Mouse (Mus musculus) inflammation-experienced regulatory T-cells, adult 6 months (primary cell): ENCODE measurements around the gene Aifm2. TPM values are rescaled to one million over a fixed set of nuclear protein-coding genes. Genes with fewer than 3 reads are reported as not detected.

Experiments used
- ATAC-seq: one replicate; pipeline ENCODE4 v1.8.0; 2017
- polyA plus RNA-seq, 3 experiments: library from polyadenylated mRNA; unstranded; fragments of 100-300 nt; shearing (Covaris generic); gene quantifications; one replicate each; pipeline ENCODE4 v1.2.1; 2017

Gene Aifm2
- 1 to 10 TPM; 2.7 to 4.1 (median 3.5) TPM for polyA plus RNA-seq

DNA sequence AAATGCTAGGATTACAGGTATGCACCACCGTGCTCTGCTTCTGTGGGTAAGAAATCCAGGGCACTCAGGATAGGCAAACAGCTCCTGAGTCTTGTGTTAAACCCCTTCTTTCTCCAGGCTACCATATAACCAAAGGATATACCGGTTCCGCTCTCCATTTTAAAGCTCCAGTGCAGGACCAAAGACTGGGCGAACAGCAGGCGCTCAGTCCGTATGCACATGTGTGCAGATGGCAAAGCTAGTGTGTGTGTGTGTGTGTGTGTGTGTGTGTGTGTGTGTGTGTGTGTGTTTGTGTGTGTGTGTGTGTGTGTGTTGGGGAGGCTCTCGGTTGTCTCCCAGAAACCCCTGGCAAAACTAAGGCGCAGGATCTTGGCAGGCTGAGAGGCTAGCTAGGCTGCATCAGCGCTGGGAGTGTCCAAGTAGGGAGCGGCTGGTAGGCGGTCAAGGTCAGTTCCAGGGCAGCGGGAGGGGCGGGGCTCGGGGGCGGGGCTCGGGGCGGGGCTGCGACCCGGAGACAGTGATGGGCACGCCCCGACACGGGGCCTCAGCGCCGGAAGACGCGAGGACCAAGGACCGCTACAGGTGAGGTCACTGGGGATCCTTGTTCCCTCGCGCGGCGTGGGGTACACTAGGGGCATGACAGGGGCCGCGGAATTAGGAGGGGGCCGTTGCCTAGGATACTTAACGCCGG lies at the start of gene Aifm2:
TSS of gene Aifm2 (plus strand) at position 493 of the 691 bp plus-strand sequence.
- no peak for ATAC-seq

DNA sequence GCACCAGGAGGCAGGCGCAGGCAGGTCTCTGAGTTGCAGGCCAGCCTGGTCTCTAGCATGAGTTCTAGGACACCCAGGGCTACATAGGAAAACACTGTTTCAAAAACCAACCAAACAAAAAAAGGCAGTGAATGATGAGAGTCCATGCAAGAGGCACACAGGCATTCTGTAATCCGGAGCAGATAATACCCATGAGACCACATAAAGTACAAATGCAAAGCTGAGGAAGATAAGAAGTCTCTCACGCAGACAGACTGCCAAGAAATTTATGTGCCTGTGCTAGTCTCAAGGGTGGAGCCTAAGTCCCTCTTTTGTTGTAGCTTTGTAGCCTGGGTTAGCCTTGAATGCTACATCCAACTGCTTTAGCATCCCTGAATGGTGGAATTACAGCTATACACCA lies 49.4 kb upstream of the Aifm2 start:
- ATAC-seq: no peak

DNA sequence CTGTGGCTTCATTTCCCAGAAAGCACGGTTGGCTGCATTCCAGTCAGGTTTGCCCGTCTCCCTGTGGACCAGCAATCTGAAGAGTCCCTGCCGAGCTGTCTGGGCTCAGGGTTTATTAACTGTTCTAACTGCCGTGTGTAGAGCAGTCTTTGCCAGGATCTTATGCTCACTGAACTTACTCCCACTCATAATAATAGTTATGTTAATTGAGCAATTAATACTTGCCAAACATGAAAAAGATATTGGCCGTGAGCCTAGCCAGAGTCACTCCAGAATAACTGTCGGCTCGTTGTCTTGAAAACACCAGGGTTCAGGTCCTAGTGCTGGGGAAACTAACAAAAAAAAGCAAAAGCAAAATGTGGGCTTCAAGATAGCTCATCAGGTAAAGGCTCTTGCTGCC lies 45.8 kb upstream of the Aifm2 start:
- ATAC-seq: no peak

DNA sequence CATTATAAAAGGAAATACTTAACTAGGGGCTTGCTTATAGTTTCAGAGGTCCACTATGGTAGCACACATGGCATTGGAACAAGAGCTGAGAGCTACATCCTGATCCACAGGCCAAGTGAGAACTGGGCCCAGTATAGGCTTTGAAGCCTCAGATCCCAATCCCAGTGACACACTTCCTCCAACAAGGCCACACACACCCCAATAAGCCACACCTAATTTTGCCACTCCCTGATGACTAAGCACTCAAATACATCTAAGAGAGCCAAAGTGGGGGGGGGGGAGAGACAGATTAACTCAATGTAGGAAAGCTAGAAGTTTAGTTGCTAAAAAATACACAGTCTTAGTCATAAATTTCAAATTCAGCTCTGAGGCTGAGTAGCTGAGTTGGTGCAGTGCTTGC lies 45.2 kb upstream of the Aifm2 start:
- no peak for ATAC-seq

DNA sequence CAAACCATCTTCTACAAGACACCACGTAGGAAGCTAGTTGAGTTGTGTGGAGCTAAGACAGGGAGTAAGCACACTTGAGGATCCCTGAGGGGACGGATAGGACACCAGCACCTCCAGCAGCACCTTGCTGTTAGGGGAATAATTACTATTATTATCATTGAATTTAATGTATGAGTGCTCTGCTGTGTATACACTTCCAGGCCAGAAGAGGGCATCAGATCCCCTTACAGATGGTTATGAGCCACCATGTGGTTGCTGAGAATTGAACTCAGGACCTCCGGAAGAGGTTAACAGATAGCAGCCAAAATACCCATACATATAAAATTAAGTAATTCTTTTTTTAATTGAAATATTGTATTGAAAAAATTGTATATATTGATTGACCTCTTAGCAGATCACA lies 44.3 kb upstream of the Aifm2 start:
- ATAC-seq: no peak

DNA sequence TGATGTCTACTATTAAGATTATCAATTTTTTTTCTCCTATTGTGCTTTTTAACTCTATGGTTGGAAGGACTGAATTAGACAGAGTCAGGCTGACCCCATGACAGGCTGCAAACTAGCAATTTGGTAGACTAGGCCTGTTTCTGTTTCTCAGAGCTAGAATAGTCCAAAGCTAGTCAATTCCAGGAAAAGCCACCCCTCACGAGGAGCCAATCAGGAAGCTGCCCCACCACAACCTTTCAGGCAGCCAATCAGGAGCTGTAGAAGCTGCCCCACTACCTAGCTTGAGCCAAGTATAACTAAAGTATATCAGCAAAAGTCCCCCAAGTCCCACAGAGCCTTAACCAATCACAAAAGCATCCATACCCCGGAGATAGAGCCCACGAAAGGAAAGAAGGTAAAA lies 39.1 kb upstream of the Aifm2 start:
- ATAC-seq: no peak

DNA sequence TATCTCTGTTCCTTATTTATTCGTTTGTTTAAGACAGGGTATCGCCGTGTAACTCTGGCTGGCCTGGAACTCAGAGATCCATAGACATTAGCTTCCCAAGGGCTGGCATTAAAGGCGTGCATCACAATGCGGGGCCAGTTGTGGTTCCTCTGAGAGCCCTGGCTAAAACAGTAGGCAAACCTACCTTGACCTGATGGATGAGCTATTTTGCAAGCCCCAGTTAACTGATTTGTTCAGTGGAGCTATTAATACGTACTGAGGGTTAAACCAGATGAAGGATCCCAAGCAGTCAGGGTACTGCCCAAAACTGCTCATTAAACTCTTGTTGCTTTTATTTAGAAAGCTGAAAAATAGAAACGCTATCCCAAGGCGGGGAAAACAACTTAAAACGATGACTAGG lies 35.5 kb upstream of the Aifm2 start:
- ATAC-seq: no peak

DNA sequence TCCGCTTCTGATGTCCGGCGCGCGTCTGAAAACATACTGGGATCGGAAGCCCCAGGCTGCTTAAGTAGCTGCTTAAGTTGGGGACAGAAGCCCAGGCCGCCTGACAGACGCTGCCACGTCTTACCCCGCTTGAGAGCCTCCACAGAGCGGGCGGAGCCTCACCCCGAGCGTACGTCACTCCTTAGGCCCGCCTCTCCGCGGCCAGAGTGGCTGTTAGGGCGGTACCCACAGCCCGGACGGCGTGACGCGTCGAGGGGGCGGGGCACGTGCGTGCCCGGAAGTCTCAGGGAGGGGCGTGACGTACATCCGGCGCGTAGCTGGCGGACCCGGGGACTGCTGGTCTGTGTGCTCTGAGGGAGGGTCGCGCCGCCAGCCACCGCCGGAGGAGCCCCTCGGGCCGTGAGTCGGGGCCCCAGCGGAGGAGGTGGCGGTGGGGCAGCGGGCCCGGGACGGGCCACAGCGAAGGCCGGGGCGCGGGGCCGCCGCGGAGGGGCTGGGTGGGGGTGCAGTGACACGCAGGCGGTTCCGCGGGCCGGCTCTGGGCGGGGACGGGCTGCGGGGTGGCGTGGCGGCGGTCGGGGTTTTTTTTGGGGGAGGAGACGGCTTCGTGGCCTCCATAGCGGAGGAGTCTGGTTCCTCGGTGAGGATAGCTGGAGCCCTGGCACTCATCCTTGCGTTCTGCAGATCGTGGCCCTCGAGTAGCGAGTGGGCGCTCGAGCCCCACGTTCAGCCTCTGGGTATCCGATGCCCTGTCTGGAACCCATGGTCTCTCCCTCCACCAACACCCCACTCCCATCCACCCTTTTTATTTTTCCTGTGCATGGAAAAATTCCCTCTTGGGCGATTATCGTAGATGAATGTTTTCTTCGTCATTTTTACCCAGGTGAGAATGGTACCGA lies 34.8 kb upstream of the Aifm2 start, which contains the start of gene Sar1a:
TSS of gene Sar1a (plus strand) at position 285 of the 899 bp plus-strand sequence.
- peak; percentile 97 for ATAC-seq

DNA sequence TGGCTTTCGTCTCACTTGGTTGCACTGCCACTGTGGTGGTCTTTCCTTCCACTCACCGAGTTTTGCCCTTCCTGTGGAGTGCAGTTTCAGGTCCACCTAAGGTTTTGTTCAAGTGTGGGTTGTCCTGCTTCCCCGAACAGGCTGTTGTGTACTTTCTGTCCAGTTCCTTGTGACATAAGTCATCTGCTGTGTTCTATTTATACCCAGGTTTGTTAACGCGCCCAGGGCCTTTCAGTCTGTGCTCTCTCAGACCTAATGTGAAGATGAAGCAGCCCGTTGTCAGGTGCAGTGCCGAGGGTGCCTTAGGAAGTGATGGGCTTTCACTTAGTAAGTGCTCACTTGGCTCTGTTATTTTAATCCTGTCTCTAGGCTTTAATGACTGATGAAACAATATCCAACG lies 25.7 kb upstream of the Aifm2 start:
- no peak for ATAC-seq

DNA sequence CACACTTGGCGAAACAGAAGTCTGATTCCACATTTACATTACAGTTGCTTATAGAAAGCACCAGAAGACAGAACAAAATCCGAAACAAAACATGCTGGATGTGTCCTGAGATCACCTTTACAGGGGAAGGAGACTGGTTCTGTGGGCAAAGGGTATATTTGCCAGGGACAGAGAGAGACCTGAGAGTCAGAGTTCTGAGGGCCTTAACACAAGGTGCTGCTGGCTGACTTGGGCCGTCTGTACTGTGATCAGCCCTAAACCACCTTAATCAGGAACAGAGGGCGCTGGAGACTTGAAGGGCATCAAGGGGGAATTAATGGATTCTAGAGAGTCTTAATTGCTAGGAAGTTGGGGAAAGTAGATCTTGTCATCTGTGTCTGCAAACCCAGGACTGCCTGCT lies 21.5 kb upstream of the Aifm2 start:
- no peak for ATAC-seq

DNA sequence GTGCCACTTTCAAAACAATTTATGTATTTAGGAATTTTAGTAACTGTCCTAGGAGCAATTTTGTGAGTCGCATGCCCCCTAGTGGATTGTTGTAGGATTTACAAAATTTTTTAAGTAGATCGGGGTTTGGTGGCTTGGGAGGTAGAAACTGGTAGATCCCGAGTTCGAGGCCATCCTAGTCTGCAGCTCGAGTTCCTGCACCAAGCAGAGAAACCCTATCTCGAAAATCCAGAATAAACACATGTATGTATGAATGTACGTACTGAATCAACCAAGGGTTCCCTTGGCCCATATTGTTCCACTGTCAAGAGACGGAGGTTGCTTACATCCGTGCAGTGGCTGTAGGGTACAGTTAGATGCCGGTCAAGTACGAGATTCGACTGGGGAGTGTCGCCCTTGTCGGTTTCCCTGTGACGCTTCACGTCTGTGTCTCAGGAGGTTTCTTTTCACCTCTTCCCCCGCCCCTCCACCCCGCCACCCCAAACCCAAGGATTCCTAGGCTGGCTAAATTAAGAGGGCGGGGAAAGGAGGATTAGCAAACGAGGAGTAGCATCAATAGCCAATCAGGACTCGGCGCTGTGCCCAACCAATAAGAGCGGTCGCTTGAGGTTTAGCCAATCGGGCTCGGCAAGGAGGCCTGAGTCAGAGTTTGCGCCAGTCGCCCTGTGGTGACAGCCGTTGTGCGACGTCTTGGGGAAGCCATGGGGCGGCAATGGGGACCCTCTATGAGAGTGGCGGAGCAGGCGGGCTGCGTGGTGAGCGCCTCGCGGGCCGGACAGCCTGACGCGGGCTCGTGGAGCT lies 20.0 kb upstream of the Aifm2 start, which contains the start of gene Tysnd1:
TSS of gene Tysnd1 (plus strand) at position 645 of the 801 bp plus-strand sequence.
- ATAC-seq: peak; percentile 99

DNA sequence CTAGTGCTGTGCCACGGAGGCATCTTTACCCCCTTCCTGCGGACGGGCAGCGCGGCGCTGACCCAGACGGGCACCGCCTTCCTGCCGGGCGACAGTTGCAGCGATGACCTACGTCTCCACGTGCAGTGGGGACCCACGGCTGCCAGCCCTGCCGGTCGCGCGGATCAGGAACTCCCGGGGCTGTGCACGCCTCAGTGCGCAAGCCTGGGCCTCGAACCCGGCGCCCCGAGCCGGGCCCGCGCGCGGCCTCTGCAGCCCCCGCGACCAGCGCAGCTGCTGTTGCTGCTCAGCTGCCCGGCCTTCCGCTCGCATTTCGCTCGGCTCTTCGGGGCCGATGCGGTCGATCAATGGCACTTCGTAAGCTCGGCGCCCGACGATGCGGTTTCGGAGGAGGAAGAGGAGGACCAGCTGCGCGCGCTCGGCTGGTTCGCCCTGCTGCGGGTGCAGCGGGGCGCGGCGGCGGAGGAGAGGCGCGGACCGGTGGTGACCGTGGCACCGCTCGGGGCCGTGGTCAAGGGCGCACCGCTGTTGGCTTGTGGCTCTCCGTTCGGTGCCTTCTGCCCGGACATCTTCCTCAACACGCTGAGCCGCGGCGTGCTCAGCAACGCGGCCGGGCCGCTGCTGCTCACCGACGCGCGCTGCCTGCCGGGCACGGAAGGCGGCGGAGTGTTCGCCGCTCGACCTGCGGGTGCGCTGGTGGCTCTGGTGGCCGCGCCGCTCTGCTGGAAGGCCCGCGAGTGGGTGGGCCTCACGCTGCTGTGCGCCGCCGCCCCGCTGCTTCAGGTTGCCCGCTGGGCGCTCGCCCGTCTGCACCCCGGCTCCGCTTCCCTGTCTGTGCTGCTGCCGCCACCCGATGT lies 19.1 kb upstream of the Aifm2 start:
- peak; percentile 18 for ATAC-seq

DNA sequence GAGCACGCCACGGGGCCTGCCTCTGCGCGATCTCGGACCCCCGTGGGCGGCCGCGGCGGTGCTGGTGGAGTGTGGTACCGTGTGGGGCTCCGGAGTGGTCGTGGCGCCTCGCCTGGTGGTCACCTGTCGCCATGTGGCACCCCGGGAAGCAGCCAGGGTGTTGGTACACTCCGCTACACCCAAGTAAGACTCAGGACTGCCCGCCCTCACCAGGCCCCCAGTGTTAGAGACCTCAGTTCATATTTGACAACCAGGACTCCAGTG lies 18.6 kb upstream of the Aifm2 start:
- ATAC-seq: no peak

DNA sequence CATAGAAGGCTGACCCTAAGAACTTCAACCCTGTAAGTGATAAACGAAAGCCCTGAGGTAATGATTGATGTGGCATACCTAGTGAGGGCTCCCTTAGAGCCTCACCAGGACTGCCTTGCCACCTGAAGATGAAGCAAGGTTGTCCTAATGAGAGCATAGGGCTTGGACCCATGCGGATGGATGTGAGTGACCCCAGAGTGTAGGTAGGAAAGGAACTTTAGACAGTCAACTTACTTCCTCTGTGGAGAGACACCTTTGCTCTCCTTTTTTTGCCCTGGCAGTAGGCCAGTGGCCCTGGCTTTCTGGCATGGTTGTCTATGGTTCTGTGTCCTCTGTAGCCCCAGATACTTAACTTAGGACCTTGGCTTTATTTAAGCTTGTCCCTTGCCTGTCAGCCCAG lies 18.0 kb upstream of the Aifm2 start:
- ATAC-seq: no peak

DNA sequence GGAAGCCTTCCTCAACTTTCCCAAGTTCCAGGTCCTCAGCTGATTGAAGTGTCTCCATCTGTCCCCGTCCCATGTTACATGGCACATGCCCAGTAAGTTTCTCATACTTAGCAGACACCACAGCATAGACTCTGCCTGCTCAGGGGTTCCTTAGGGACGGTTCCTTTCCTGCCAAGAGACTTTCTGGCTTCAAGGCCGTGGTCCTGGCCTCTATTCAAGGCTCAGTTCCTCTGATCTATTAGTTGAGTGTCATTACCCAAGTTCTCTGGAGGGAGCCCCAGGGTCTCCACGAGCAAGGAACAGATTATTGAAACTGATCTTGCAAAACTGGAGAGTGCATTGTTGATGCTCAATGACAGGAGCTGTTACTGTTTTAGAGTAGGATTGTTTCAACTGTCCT lies 10.4 kb upstream of the Aifm2 start:
- ATAC-seq: no peak

DNA sequence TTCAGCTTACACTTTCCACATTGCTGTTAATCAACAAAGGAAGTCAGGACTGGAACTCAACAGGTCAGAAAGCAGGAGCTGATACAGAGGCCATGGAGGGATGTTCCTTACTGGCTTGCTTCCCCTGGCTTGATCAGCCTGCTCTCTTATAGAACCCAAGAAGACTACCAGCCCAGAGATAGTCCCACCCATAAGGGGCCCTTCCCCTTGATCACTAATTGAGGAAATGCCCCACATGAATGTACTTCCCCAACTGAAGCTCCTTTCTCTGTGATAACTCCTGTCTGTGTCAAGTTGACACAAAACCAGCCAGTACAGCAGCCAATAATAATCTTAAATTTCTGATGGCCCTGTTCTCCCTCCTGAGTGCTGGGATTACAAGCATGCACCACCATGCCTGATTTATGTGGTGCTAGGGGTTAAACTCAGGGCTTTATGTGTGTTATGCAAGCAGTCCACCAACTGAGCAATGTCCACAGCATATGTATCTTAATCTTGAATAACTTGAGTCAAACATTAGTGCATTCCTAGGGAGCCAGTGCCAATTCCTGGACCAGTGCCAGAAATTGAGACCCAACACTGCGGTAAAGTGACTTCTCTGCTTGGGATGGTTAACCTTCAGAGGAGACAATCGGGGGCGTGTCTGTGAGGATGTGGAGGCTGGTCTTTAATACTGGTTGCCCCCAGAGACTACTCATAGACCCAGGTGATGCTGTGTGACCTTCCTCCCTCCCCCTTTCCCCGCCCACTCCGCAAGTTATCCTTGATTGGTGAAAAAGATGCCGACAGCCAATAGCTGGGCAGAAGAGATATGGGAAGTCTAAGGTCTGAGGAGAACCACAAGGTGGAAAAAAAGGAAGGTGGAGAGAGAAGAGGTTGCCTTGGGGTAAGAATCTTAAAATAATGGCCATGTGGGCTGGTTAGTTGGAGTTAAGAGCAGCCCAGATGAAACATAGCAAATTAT lies 8.4 kb upstream of the Aifm2 start:
- ATAC-seq: no peak

DNA sequence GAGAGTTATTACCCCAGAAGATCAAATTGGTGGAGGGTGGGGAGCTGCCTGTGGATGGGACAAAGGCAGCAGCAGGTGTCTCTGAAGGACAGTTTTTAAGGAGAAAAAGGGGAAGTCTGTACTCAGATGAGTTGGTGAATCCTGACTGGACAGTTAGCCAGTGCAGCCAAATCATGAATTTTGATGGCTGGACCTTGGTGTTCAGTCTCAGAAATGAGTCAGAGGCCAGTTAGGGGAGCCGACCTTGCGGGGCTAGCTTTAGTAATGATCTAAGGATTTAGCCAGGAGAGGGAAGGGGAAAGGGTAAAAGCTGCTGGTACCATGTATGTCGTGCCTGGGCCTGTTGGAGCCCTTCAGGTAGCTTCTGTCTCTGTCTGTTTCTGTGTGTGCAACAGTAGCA lies 1.5 kb upstream of the Aifm2 start:
- no peak for ATAC-seq

DNA sequence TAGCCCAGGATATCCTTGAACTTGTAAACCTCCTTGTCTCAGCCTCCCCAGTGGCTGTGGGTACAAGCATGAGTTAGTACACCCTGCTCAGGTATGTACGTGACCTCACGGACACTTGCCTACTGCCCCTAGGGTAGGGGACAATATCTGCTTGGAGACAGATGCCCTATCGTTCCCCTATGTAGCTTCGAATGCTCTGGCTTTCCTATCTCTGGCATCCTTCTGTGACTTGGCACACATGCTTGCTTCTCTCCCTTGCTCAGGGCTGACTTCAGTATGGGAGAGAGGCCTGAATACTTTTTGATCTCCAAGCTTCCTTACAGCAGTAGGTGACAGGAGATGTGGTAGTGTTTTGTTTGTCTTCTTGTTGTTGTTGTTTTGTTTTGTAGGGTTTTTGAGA lies 917 bp upstream of the Aifm2 start:
- ATAC-seq: no peak

DNA sequence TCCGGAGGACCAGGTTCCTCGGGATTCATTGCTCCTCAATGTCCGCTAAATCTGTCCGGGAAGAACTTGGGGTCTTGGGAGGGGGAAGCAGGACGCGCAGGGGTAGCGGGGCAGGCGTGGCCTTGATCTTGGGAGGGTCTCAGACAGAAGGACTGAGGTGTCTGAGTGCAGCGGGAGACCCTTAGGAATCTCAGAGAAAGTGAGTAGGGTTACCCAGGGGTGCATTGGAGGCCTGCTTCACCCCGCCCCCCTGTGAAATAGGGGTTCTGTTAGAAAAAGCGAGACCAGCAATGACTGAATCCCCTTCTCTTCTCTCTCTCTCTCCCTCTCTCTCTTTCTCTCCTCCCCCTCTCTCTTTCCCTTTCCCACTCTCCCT lies 387 bp downstream of the Aifm2 start:
- no peak for ATAC-seq

DNA sequence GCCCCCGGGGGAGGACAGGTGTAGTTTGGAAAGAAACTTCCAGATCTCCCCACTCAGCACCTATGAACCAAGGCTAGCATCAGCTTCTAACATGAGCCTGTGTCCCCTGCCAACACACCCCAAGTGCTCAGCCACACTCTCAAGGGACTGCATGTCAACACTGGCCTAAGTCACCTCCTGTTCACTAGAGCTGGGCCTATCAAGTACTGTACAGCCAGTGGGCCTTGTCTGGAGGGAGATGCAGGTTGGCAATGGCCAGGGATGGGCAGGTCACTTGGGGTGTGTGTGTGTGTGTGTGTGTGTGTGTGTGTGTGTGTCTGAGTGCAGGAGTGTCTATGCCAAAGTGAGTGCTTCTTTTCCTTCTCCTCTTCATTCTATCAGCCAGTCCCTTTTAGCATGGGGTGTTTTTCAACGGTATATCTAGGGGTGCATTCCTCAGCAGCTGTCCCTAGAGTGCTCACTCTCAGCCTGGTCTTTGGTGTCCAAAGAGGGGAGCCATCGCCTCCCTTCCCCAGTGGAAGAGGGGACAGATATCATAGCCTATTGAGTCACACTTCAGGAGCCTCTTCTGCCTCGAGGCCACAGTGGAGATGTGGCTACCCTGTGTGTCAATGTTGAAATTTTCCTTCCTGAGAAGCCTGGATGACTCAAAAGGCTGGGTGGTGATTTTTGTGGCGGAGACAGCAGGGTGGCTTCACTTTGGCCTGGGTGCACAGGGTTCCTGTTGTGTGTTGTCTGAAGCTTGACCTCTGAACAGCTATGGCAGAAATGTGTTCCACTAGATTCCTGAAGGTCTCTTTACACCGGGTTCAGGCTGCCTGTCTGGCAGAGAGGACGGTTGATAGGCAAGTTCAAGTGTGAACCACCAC lies 1.2 kb downstream of the Aifm2 start:
- ATAC-seq: no peak
